Mouse (Mus musculus): ENCODE results near the gene Tex13a. TPM values are rescaled to one million over a fixed set of nuclear protein-coding genes. Genes with fewer than 3 reads are reported as not detected.

The Tex13a gene
- not detected for polyA plus RNA-seq (2017; shearing (Covaris generic))

- no peak for ATAC-seq
These were observed at the start of gene Tex13a for GRCm38 (mm10) chrX:138209480-138209879. Gene Tex13a, minus strand, starts transcription at chrX:138209580.

GRCm38 (mm10) chrX:138234626-138235025 is 25.2 kb upstream of the Tex13a start:
- no peak for ATAC-seq

DNA sequence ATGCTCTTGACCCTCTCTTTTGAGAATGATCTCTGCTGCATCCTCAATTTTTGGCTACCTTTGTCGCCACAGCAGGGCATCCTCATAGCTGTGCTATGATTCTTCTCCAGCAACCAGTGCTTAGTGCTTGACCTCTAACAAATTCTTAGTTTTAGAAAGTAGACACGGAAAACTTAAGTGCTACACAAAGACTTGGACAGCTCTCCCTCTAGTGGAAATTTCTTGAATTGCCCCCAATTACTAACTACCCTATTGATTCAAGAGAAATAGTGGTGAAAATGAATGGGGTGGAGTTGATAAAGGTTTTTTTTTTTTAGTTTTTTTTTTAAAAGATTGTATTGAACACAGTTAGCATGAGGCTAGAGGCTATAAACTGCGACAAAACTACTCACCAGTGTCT is 39.2 kb downstream of the Tex13a start:
- no peak for ATAC-seq
